Mouse (Mus musculus): ENCODE measurements at regions not wholly inside any gene's neighbourhood (a gene's known extent, or its start where the extent isn't known, plus 50 kb on each side); places are given as distances from the start of the nearest gene placed in this dataset.

DNA sequence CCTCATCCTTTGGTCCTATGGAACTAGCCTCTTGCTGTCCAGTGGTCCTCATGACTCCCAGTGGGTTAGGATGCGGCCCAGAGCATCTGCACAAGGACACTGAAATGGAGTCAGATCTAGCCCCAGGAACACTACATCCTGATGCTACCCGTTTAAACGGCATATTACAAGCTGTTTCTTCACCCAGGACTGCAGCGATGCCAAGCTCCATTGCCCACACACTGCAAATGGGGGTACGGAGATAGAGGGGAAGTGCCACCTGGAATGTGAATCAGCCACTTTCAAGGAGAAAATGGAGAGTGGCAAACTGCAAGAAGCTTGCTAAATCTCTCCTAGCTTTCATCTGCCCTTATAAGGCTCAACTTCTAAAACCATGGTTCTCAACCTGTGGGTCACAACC lies 148.0 kb upstream of the Il12b start:
- no peak for TF ChIP-seq CTCF (IDR thresholded peaks at IDR 0.05)
- TF ChIP-seq EP300 (IDR thresholded peaks at IDR 0.05) = no peak

All from lung, postnatal 0 days (tissue).